Mouse (Mus musculus): ENCODE results near the gene C3ar1. TPM values are rescaled to one million over a fixed set of nuclear protein-coding genes. Genes with fewer than 3 reads are reported as not detected.

C3ar1 gene
- total RNA-seq (2014; rRNA removed): 1.8 and 2.0 TPM in 2 replicates
- polyA plus RNA-seq (2015; fragmentation: Nextera tagmentation; extraction: Ambion mirVana): 1.3 and 1.4 TPM in 2 replicates

GRCm38 (mm10) chr6:122855955-122856354, at the start of gene C3ar1:
Gene C3ar1, minus strand, starts transcription at chr6:122856161.
- ATAC-seq (ENCODE audit: low FRiP score) (no peak), DNase-seq (ENCODE audit: low spot score) (no peak)
- Histone ChIP-seq H3K36me3 (ENCODE audit: insufficient read depth, low read length) (no peaks in the 10 kb centered on the region), H3K9me3 (ENCODE audit: low read length) (no peaks in the 10 kb centered on the region; the same call in 1 of the 2 replicates), H3K27me3 (ENCODE audit: insufficient read depth, low read length) (no peaks in the 10 kb centered on the region), H3K4me1 (ENCODE audit: insufficient read depth, low read length) (no peaks in the 10 kb centered on the region), H3K9ac (replicated peaks; ENCODE audit: low read length, poor library complexity, severe bottlenecking) (no peak within 1 kb of the TSS), H3K4me3 (ENCODE audit: low read depth, low read length) (no peak within 1 kb of the TSS), H3K4me2 (ENCODE audit: low read depth, low read length, poor library complexity, severe bottlenecking) (no peak within 1 kb of the TSS), H3K27ac (ENCODE audit: low read depth, low read length) (no peak within 1 kb of the TSS)
- 80% methylated on average over 7 of the region's 7 CpGs for WGBS
- TF ChIP-seq CTCF (IDR thresholded peaks at IDR 0.05): no peak

GRCm38 (mm10) chr6:122892442-122893049, 36.6 kb upstream of the C3ar1 start:
- TF ChIP-seq CTCF (IDR thresholded peaks at IDR 0.05): peak; percentile 93
- Histone ChIP-seq H3K9ac (replicated peaks; ENCODE audit: low read length, poor library complexity, severe bottlenecking) (no peak overlapping the region), H3K27me3 (ENCODE audit: insufficient read depth, low read length) (no peaks in the 10 kb centered on the region), H3K4me3 (ENCODE audit: low read depth, low read length) (no peak overlapping the region), H3K27ac (ENCODE audit: low read depth, low read length) (no peak overlapping the region), H3K9me3 (ENCODE audit: low read length) (no peaks in the 10 kb centered on the region), H3K4me1 (ENCODE audit: insufficient read depth, low read length) (no peaks in the 10 kb centered on the region), H3K36me3 (ENCODE audit: insufficient read depth, low read length) (peaks cover 17% of the 10 kb centered on the region; the same call in 1 of the 2 replicates), H3K4me2 (ENCODE audit: low read depth, low read length, poor library complexity, severe bottlenecking) (no peak overlapping the region)
- DNase-seq (ENCODE audit: low spot score) (peak; percentile 85), ATAC-seq (ENCODE audit: low FRiP score) (peak; percentile 71; the same call in 1 of the 2 replicates)
- WGBS: 14% methylated on average over 2 of the region's 2 CpGs

GRCm38 (mm10) chr6:122889599-122889998, 33.6 kb upstream of the C3ar1 start:
- WGBS: 93% methylated on average over 2 of the region's 2 CpGs
- peaks cover 38% of the 10 kb centered on the region for H3K36me3 ChIP-seq (ENCODE audit: insufficient read depth, low read length)
- H3K27me3 ChIP-seq (ENCODE audit: insufficient read depth, low read length): no peaks in the 10 kb centered on the region
- H3K4me1 ChIP-seq (ENCODE audit: insufficient read depth, low read length): no peaks in the 10 kb centered on the region
- no peak overlapping the region for H3K4me2 ChIP-seq (ENCODE audit: low read depth, low read length, poor library complexity, severe bottlenecking)
- H3K4me3 ChIP-seq (ENCODE audit: low read depth, low read length): no peak overlapping the region
- H3K9me3 ChIP-seq (ENCODE audit: low read length): no peaks in the 10 kb centered on the region
- TF ChIP-seq CTCF (IDR thresholded peaks at IDR 0.05): no peak
- ATAC-seq (ENCODE audit: low FRiP score) (no peak), DNase-seq (ENCODE audit: low spot score) (no peak)
- H3K9ac ChIP-seq (replicated peaks; ENCODE audit: low read length, poor library complexity, severe bottlenecking): no peak overlapping the region
- H3K27ac ChIP-seq (ENCODE audit: low read depth, low read length): no peak overlapping the region

GRCm38 (mm10) chr6:122883603-122884002, 27.6 kb upstream of the C3ar1 start:
- Histone ChIP-seq H3K9me3 (ENCODE audit: low read length) (no peaks in the 10 kb centered on the region), H3K36me3 (ENCODE audit: insufficient read depth, low read length) (peaks cover 71% of the 10 kb centered on the region), H3K9ac (replicated peaks; ENCODE audit: low read length, poor library complexity, severe bottlenecking) (no peak overlapping the region), H3K4me1 (ENCODE audit: insufficient read depth, low read length) (no peaks in the 10 kb centered on the region), H3K4me2 (ENCODE audit: low read depth, low read length, poor library complexity, severe bottlenecking) (no peak overlapping the region), H3K27me3 (ENCODE audit: insufficient read depth, low read length) (no peaks in the 10 kb centered on the region), H3K27ac (ENCODE audit: low read depth, low read length) (no peak overlapping the region), H3K4me3 (ENCODE audit: low read depth, low read length) (no peak overlapping the region)
- no peak for TF ChIP-seq CTCF (IDR thresholded peaks at IDR 0.05)
- 94% methylated on average over 9 of the region's 9 CpGs for WGBS
- ATAC-seq (ENCODE audit: low FRiP score) (no peak), DNase-seq (ENCODE audit: low spot score) (no peak)

- H3K36me3 ChIP-seq (ENCODE audit: insufficient read depth, low read length): peaks cover 58% of the 10 kb centered on the region
Measured at GRCm38 (mm10) chr6:122881287-122881686, 25.3 kb upstream of the C3ar1 start.

GRCm38 (mm10) chr6:122879781-122880505, 24.0 kb upstream of the C3ar1 start:
- TF ChIP-seq CTCF (IDR thresholded peaks at IDR 0.05): no peak
- Histone ChIP-seq H3K4me1 (ENCODE audit: insufficient read depth, low read length) (0 out of 2 replicates have a peak, but pooled peaks cover 4% of the 10 kb centered on the region), H3K9me3 (ENCODE audit: low read length) (no peaks in the 10 kb centered on the region), H3K9ac (replicated peaks; ENCODE audit: low read length, poor library complexity, severe bottlenecking) (no peak overlapping the region), H3K36me3 (ENCODE audit: insufficient read depth, low read length) (peaks cover 50% of the 10 kb centered on the region), H3K4me3 (ENCODE audit: low read depth, low read length) (no peak overlapping the region), H3K27ac (ENCODE audit: low read depth, low read length) (no peak overlapping the region), H3K4me2 (ENCODE audit: low read depth, low read length, poor library complexity, severe bottlenecking) (no peak overlapping the region), H3K27me3 (ENCODE audit: insufficient read depth, low read length) (no peaks in the 10 kb centered on the region)
- 95% methylated on average over 7 of the region's 7 CpGs for WGBS
- ATAC-seq (ENCODE audit: low FRiP score) (no peak), DNase-seq (ENCODE audit: low spot score) (no peak)

More at GRCm38 (mm10) chr6:122881287-122881686, 25.3 kb upstream of the C3ar1 start:
- no peak overlapping the region for H3K4me2 ChIP-seq (ENCODE audit: low read depth, low read length, poor library complexity, severe bottlenecking)
- 95% methylated on average over 12 of the region's 12 CpGs for WGBS
- H3K4me3 ChIP-seq (ENCODE audit: low read depth, low read length): no peak overlapping the region
- H3K27me3 ChIP-seq (ENCODE audit: insufficient read depth, low read length): no peaks in the 10 kb centered on the region
- no peak for ATAC-seq (ENCODE audit: low FRiP score)
- no peak for TF ChIP-seq CTCF (IDR thresholded peaks at IDR 0.05)
- no peak overlapping the region for H3K27ac ChIP-seq (ENCODE audit: low read depth, low read length)
- H3K9ac ChIP-seq (replicated peaks; ENCODE audit: low read length, poor library complexity, severe bottlenecking): no peak overlapping the region
- no peaks in the 10 kb centered on the region for H3K9me3 ChIP-seq (ENCODE audit: low read length)
- no peak for DNase-seq (ENCODE audit: low spot score)
- no peaks in the 10 kb centered on the region for H3K4me1 ChIP-seq (ENCODE audit: insufficient read depth, low read length)

All from midbrain, postnatal 0 days (tissue).